Comparison of ENCODE assay signal across 9 mouse cellular contexts in genomic region chr1:161038004-161038403, GRCm38 (mm10). TPM values are rescaled to one million over a fixed set of nuclear protein-coding genes. Genes with fewer than 3 reads are reported as not detected.
DNase-seq lines count a peak whose midpoint lies in the region; ATAC-seq and TF ChIP-seq lines count a peak whose summit lies in the region.
"Had no signal": no experiment of that assay in that cellular context is flagged by ENCODE, and none has a peak within 500 bp of the region (broad histone marks: within the 10 kb centered on the region; RNA-seq: fewer than 3 reads in every experiment).

No protein-coding gene starts in this region.

- H3K4me1 ChIP-seq in erythroblast, embryonic 14.5 days (ENCODE audit: control insufficient read depth): peaks cover 57% of the 10 kb centered on the region
- peaks cover 0 to 22% of the 10 kb centered on the region in 2 experiments; a peak in 3 of 4 replicates for H3K4me1 ChIP-seq in CH12.LX (ENCODE audit: control insufficient read depth in 1 of 2, insufficient read depth in 2 of 2)
- H3K4me1 ChIP-seq in forebrain, embryonic 14.5 days (ENCODE audit: control insufficient read depth, insufficient read depth, low read length): peaks cover 18% of the 10 kb centered on the region
- peaks cover 40% of the 10 kb centered on the region for H3K4me1 ChIP-seq in liver, embryonic 15.5 days (replicated peaks)
- peaks cover 4% of the 10 kb centered on the region; the same call in 1 of the 2 replicates for H3K4me1 ChIP-seq in thymus, adult 2 months (replicated peaks; ENCODE audit: control insufficient read depth, insufficient read depth, low read length)

- H3K27me3 ChIP-seq in erythroblast, embryonic 14.5 days (ENCODE audit: control insufficient read depth): no peaks in the 10 kb centered on the region
- H3K27me3 ChIP-seq in CH12.LX (replicated peaks): no peaks in the 10 kb centered on the region
- H3K27me3 ChIP-seq in forebrain, embryonic 14.5 days (replicated peaks; ENCODE audit: control insufficient read depth, insufficient read depth, low read length): no peaks in the 10 kb centered on the region
- no peaks in the 10 kb centered on the region for H3K27me3 ChIP-seq in liver, embryonic 15.5 days
- no peaks in the 10 kb centered on the region for H3K27me3 ChIP-seq in thymus, adult 2 months (ENCODE audit: control insufficient read depth, insufficient read depth, low read length)

- in situ Hi-C loops in CH12.LX (cut with MboI; ENCODE audit: low pct_ligation_motif_present, low pct_unique_long_range_greater_than_20kb, low sequenced_read_pairs): no loop called here

- peak overlapping the region; percentile 97 for H3K4me3 ChIP-seq in erythroblast, embryonic 14.5 days (replicated peaks)
- H3K4me3 ChIP-seq in CH12.LX (replicated peaks in 1 of 3; ENCODE audit: low read depth in 2 of 3, low read length in 2 of 3, poor library complexity in 1 of 3): peak overlapping the region; percentile 65 to 78 (median 66)
- H3K4me3 ChIP-seq in forebrain, embryonic 14.5 days (ENCODE audit: low read depth, low read length): peak overlapping the region; percentile 62
- H3K4me3 ChIP-seq in liver, embryonic 15.5 days (replicated peaks): peak overlapping the region; percentile 85
- no peak overlapping the region for H3K4me3 ChIP-seq in thymus, adult 2 months (ENCODE audit: control insufficient read depth, insufficient read depth, low read length)

- peak overlapping the region; percentile 95; the same call in 1 of the 2 replicates for H3K9ac ChIP-seq in CH12.LX (ENCODE audit: insufficient read depth, low read depth)
- H3K9ac ChIP-seq in forebrain, embryonic 14.5 days (ENCODE audit: low read length): peak overlapping the region; percentile 46; the same call in 1 of the 2 replicates
- 0 out of 2 replicates have a peak overlapping the region, but pooled peaks have one; percentile 12 for H3K9ac ChIP-seq in liver, embryonic 15.5 days

- DNase-seq in CH12.LX (ENCODE audit: extremely low read depth): peak; percentile 39
- DNase-seq in forebrain, embryonic 14.5 days (ENCODE audit: low spot score): peak; percentile 1
- DNase-seq in thymus, adult 2 months: no peak
- no peak for DNase-seq in urinary bladder, postnatal 25 days (ENCODE audit: low spot score)
- DNase-seq in right cerebral cortex, postnatal 14 days: no peak
- DNase-seq: kidney, adult 18-20 months had no signal

- H3K4me2 ChIP-seq in CH12.LX (ENCODE audit: insufficient read depth, low read depth, poor library complexity, severe bottlenecking): peak overlapping the region; percentile 72
- peak overlapping the region; percentile 95 for H3K4me2 ChIP-seq in forebrain, embryonic 14.5 days (ENCODE audit: low read length)
- H3K4me2 ChIP-seq in liver, embryonic 15.5 days: peak overlapping the region; percentile 85

- TF ChIP-seq EP300 in CH12.LX (IDR thresholded peaks at IDR 0.05; ENCODE audit: low read length): no peak

- TF ChIP-seq RAD21 in CH12.LX (IDR thresholded peaks at IDR 0.05; ENCODE audit: low read depth, low read length): no peak

- H3K36me3 ChIP-seq in erythroblast, embryonic 14.5 days (ENCODE audit: control insufficient read depth): peaks cover 77% of the 10 kb centered on the region
- peaks cover 38 to 58% of the 10 kb centered on the region in 2 experiments for H3K36me3 ChIP-seq in CH12.LX (replicated peaks in 1 of 2; ENCODE audit: control insufficient read depth in 1 of 2, insufficient read depth in 1 of 2, low read length in 1 of 2)
- peaks cover 63% of the 10 kb centered on the region for H3K36me3 ChIP-seq in forebrain, embryonic 14.5 days (ENCODE audit: control insufficient read depth, insufficient read depth, low read length)
- H3K36me3 ChIP-seq in liver, embryonic 15.5 days (replicated peaks): peaks cover 56% of the 10 kb centered on the region
- peaks cover 35% of the 10 kb centered on the region for H3K36me3 ChIP-seq in thymus, adult 2 months (ENCODE audit: control insufficient read depth, insufficient read depth, low read length)

- no peak for ATAC-seq in erythroblast, adult 5-6 weeks (replicated peaks; ENCODE audit: low FRiP score, poor library complexity, severe bottlenecking)
- no peak for ATAC-seq in forebrain, embryonic 14.5 days
- no peak for ATAC-seq in liver, embryonic 15.5 days (ENCODE audit: insufficient read depth)

- dilution Hi-C loops in CH12.LX (cut with MboI; ENCODE audit: extremely low pct_ligation_motif_present, extremely low pct_unique_long_range_greater_than_20kb, low sequenced_read_pairs): no loop called here

- peaks cover 25% of the 10 kb centered on the region for H3K79me2 ChIP-seq in CH12.LX (replicated peaks; ENCODE audit: control insufficient read depth, extremely low read depth, insufficient read depth, poor library complexity, severe bottlenecking)

- 23% methylated on average over 3 of the region's 3 CpGs for WGBS in forebrain, embryonic 14.5 days
- 23% methylated on average over 3 of the region's 3 CpGs for WGBS in liver, embryonic 15.5 days (ENCODE audit: insufficient replicate concordance)
- 73% methylated on average over 3 of the region's 3 CpGs for WGBS in thymus, adult 2 months

- no peak for TF ChIP-seq CTCF in CH12.LX (conservative IDR thresholded peaks at IDR 0.05 in 1 of 2, IDR thresholded peaks at IDR 0.05 in 1 of 2; ENCODE audit: low read depth in 2 of 2, low read length in 2 of 2)
- no peak for TF ChIP-seq CTCF in thymus, adult 2 months (IDR thresholded peaks at IDR 0.05; ENCODE audit: borderline replicate concordance, control insufficient read depth, extremely low read depth, insufficient read depth, low read length, poor library complexity)

- H3K9me3 ChIP-seq in erythroblast, embryonic 14.5 days (ENCODE audit: control insufficient read depth, low read length): no peaks in the 10 kb centered on the region
- H3K9me3 ChIP-seq in CH12.LX (replicated peaks; ENCODE audit: low read length): no peaks in the 10 kb centered on the region
- no peaks in the 10 kb centered on the region for H3K9me3 ChIP-seq in forebrain, embryonic 14.5 days (replicated peaks; ENCODE audit: control insufficient read depth, low read length)
- H3K9me3 ChIP-seq in liver, embryonic 15.5 days (replicated peaks): no peaks in the 10 kb centered on the region

- peak; percentile 28; the same call in 1 of the 2 replicates for TF ChIP-seq POLR2A in CH12.LX (IDR thresholded peaks at IDR 0.05; ENCODE audit: low read depth, low read length)
- TF ChIP-seq POLR2A in thymus, adult 2 months (IDR thresholded peaks at IDR 0.05; ENCODE audit: control insufficient read depth, extremely low read depth, insufficient read depth, low read length, poor library complexity): no peak

- H3K27ac ChIP-seq in CH12.LX (ENCODE audit: insufficient read depth, low read depth): peak overlapping the region; percentile 24; the same call in 1 of the 2 replicates
- H3K27ac ChIP-seq in forebrain, embryonic 14.5 days (ENCODE audit: low read depth, low read length): no peak overlapping the region
- peak overlapping the region; percentile 35 for H3K27ac ChIP-seq in liver, embryonic 15.5 days (replicated peaks)
- no peak overlapping the region for H3K27ac ChIP-seq in thymus, adult 2 months (ENCODE audit: control insufficient read depth, insufficient read depth, low read length)

TF ChIP-seq in CH12.LX, 34 proteins besides CTCF, POLR2A, EP300 and RAD21 (continues in another document):
- no peak for TF ChIP-seq MAFK (IDR thresholded peaks at IDR 0.05; ENCODE audit: insufficient replicate concordance, low read length)

RNA-seq across cellular contexts. Expression of gene Zbtb37, which starts 3.4 kb away (rescaled TPM):
- polyA plus RNA-seq in erythroblast, embryonic 14.5 days (2012): 0.01 TPM in 1 of 2 replicates, not detected in the other
- total RNA-seq in erythroblast, adult 5-6 weeks (2015; ENCODE audit: low replicate concordance): 1.3 and 2.9 TPM in 2 replicates
- 1.7 and 2.6 TPM in 2 replicates for total RNA-seq in erythroblast, adult 5-6 weeks (2017; ENCODE audit: low replicate concordance)
- total RNA-seq in CH12.LX (2012; rRNA removed) (4.7 and 5.2 TPM in 2 replicates), CH12.LX (2014; rRNA removed) (3.1 and 4.5 TPM in 2 replicates)
- 3.6 and 4.8 TPM in 2 replicates for polyA plus RNA-seq in CH12.LX (2012; ENCODE audit: insufficient read length, low read depth)
- 10.5 and 17.8 TPM in 2 replicates for polyA plus RNA-seq in forebrain, embryonic 14.5 days (2014; fragmentation: Nextera tagmentation; extraction: Ambion mirVana)
- 1.3 and 2.0 TPM in 2 replicates for polyA plus RNA-seq in liver, embryonic 15.5 days (2015; fragmentation: Nextera tagmentation; extraction: Ambion mirVana)
- 3.9 and 4.2 TPM in 2 replicates for polyA plus RNA-seq in thymus, adult 2 months (2012; rRNA removed)

RNA-seq across cellular contexts. Expression of gene Dars2, which starts 32.5 kb away (rescaled TPM):
- polyA plus RNA-seq in erythroblast, embryonic 14.5 days (2012): 0.21 and 0.47 TPM in 2 replicates
- total RNA-seq in erythroblast, adult 5-6 weeks (2015; ENCODE audit: low replicate concordance): 6.7 and 13.6 TPM in 2 replicates
- 5.8 and 10.3 TPM in 2 replicates for total RNA-seq in erythroblast, adult 5-6 weeks (2017; ENCODE audit: low replicate concordance)
- total RNA-seq in CH12.LX (2012; rRNA removed) (44.7 and 46.2 TPM in 2 replicates), CH12.LX (2014; rRNA removed) (64.7 and 74.0 TPM in 2 replicates)
- 50.6 and 55.3 TPM in 2 replicates for polyA plus RNA-seq in CH12.LX (2012; ENCODE audit: insufficient read length, low read depth)
- 38.4 and 41.3 TPM in 2 replicates for polyA plus RNA-seq in forebrain, embryonic 14.5 days (2014; fragmentation: Nextera tagmentation; extraction: Ambion mirVana)
- polyA plus RNA-seq in liver, embryonic 15.5 days (2015; fragmentation: Nextera tagmentation; extraction: Ambion mirVana): 29.9 and 30.5 TPM in 2 replicates
- 11.1 and 13.6 TPM in 2 replicates for polyA plus RNA-seq in thymus, adult 2 months (2012; rRNA removed)

RNA-seq across cellular contexts. Expression of gene Cenpl, which starts 32.5 kb away (rescaled TPM):
- 3.6 and 5.0 TPM in 2 replicates for polyA plus RNA-seq in erythroblast, embryonic 14.5 days (2012)
- 13.3 and 32.4 TPM in 2 replicates for total RNA-seq in erythroblast, adult 5-6 weeks (2015; ENCODE audit: low replicate concordance)
- total RNA-seq in erythroblast, adult 5-6 weeks (2017; ENCODE audit: low replicate concordance): 8.8 and 12.1 TPM in 2 replicates
- total RNA-seq in CH12.LX (2012; rRNA removed) (4.6 and 5.5 TPM in 2 replicates), CH12.LX (2014; rRNA removed) (10.4 and 11.5 TPM in 2 replicates)
- polyA plus RNA-seq in CH12.LX (2012; ENCODE audit: insufficient read length, low read depth): 13.1 and 13.3 TPM in 2 replicates
- 22.7 and 27.5 TPM in 2 replicates for polyA plus RNA-seq in forebrain, embryonic 14.5 days (2014; fragmentation: Nextera tagmentation; extraction: Ambion mirVana)
- polyA plus RNA-seq in liver, embryonic 15.5 days (2015; fragmentation: Nextera tagmentation; extraction: Ambion mirVana): 38.0 and 39.3 TPM in 2 replicates
- polyA plus RNA-seq in thymus, adult 2 months (2012; rRNA removed): 9.5 and 10.2 TPM in 2 replicates

RNA-seq across cellular contexts. Expression of gene Serpinc1, which starts 59.6 kb away (rescaled TPM):
- 1.0 and 2.2 TPM in 2 replicates for polyA plus RNA-seq in erythroblast, embryonic 14.5 days (2012)
- total RNA-seq in erythroblast, adult 5-6 weeks (2015; ENCODE audit: low replicate concordance): 1.5 TPM in 1 of 2 replicates, not detected in the other
- total RNA-seq in erythroblast, adult 5-6 weeks (2017; ENCODE audit: low replicate concordance): 0.34 and 0.42 TPM in 2 replicates
- total RNA-seq in CH12.LX (2012; rRNA removed): 154 and 204 TPM in 2 replicates
- 193 and 202 TPM in 2 replicates for total RNA-seq in CH12.LX (2014; rRNA removed)
- 143 and 149 TPM in 2 replicates for polyA plus RNA-seq in CH12.LX (2012; ENCODE audit: insufficient read length, low read depth)
- 1.1 and 1.9 TPM in 2 replicates for polyA plus RNA-seq in forebrain, embryonic 14.5 days (2014; fragmentation: Nextera tagmentation; extraction: Ambion mirVana)
- polyA plus RNA-seq in liver, embryonic 15.5 days (2015; fragmentation: Nextera tagmentation; extraction: Ambion mirVana): 916 and 1,075 TPM in 2 replicates
- polyA plus RNA-seq in thymus, adult 2 months (2012; rRNA removed): 3.5 and 11.1 TPM in 2 replicates

Comparison
In these comparisons a context has a peak if more than half of its experiments do, and no peak if none do; other contexts are left out.
1. DNase-seq: peak in CH12.LX (single experiment) and forebrain, embryonic 14.5 days (single experiment); none in thymus, adult 2 months (single experiment), urinary bladder, postnatal 25 days (single experiment) and right cerebral cortex, postnatal 14 days (single experiment).
2. H3K27ac ChIP-seq: peak in CH12.LX (single experiment) and liver, embryonic 15.5 days (single experiment); none in forebrain, embryonic 14.5 days (single experiment) and thymus, adult 2 months (single experiment).
3. H3K9ac ChIP-seq: peak in every context shown above with its lines; median percentile 95 in CH12.LX; 46 in forebrain, embryonic 14.5 days; 12 in liver, embryonic 15.5 days.
4. Peak in every context shown above with its lines, with median percentiles within 50 percentile points of each other: H3K4me2 ChIP-seq.